Mouse (Mus musculus): ENCODE measurements at regions not wholly inside any gene's neighbourhood (a gene's known extent, or its start where the extent isn't known, plus 50 kb on each side); places are given as distances from the start of the nearest gene placed in this dataset.
A peak's percentile ranks its signal among the peaks of the same experiment; 100 is the strongest.

GRCm38 (mm10) chr4:62775005-62775609 lies 190.3 kb upstream of the Zfp618 start:
- TF ChIP-seq POLR2A (IDR thresholded peaks at IDR 0.05; ENCODE audit: low read depth, low read length) = no peak
- no peak for TF ChIP-seq CTCF (IDR thresholded peaks at IDR 0.05; ENCODE audit: extremely low read depth, insufficient read length, insufficient replicate concordance, low read depth, low read length)
- no peaks in the 10 kb centered on the region for H3K27me3 ChIP-seq (ENCODE audit: control insufficient read depth, insufficient read depth, low read length)
- WGBS = 69% methylated on average over 10 of the region's 10 CpGs

DNA sequence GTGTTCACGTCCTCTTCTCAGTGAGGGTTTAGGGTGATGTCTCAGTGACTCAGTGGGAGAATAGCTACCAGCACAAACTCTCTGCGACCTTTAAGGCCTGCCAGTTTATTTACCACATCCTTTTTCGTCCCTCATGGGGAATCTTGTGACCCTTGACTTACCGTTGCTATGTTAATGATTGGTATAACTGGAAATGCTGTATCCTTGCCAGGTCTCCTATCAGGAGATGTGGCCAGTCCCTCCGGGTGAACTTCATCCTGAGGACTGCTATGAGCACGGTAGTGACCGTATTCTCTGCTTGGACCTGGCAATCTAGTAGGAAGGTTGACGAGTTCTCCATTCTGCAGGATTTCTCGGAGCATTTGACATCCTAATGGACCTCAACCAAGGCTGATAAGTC lies 188.5 kb upstream of the Zfp618 start:
- no peaks in the 10 kb centered on the region; the same call in 1 of the 2 replicates for H3K27me3 ChIP-seq (ENCODE audit: control insufficient read depth, insufficient read depth, low read length)
- H3K4me1 ChIP-seq (ENCODE audit: control insufficient read depth, insufficient read depth, insufficient read length, low read length) = no peaks in the 10 kb centered on the region
- no peak for TF ChIP-seq POLR2A (IDR thresholded peaks at IDR 0.05; ENCODE audit: low read depth, low read length)
- no peak for TF ChIP-seq CTCF (IDR thresholded peaks at IDR 0.05; ENCODE audit: extremely low read depth, insufficient read length, insufficient replicate concordance, low read depth, low read length)
- H3K4me3 ChIP-seq (ENCODE audit: low read depth, low read length) = no peak overlapping the region
- 70% methylated on average over 9 of the region's 9 CpGs for WGBS
- H3K27ac ChIP-seq (ENCODE audit: insufficient read depth, low read depth, low read length) = no peak overlapping the region
- H3K36me3 ChIP-seq (ENCODE audit: control insufficient read depth, insufficient read depth, low read length) = no peaks in the 10 kb centered on the region

More at GRCm38 (mm10) chr4:62775005-62775609, 190.3 kb upstream of the Zfp618 start:
- Histone ChIP-seq H3K4me3 (ENCODE audit: low read depth, low read length) (no peak overlapping the region), H3K27ac (ENCODE audit: insufficient read depth, low read depth, low read length) (no peak overlapping the region), H3K4me1 (ENCODE audit: control insufficient read depth, insufficient read depth, insufficient read length, low read length) (no peaks in the 10 kb centered on the region), H3K36me3 (ENCODE audit: control insufficient read depth, insufficient read depth, low read length) (no peaks in the 10 kb centered on the region)

GRCm38 (mm10) chr4:62777436-62777835 lies 187.9 kb upstream of the Zfp618 start:
- Histone ChIP-seq H3K4me3 (ENCODE audit: low read depth, low read length) (no peak overlapping the region), H3K4me1 (ENCODE audit: control insufficient read depth, insufficient read depth, insufficient read length, low read length) (no peaks in the 10 kb centered on the region), H3K27ac (ENCODE audit: insufficient read depth, low read depth, low read length) (no peak overlapping the region), H3K27me3 (ENCODE audit: control insufficient read depth, insufficient read depth, low read length) (no peaks in the 10 kb centered on the region; the same call in 1 of the 2 replicates), H3K36me3 (ENCODE audit: control insufficient read depth, insufficient read depth, low read length) (no peaks in the 10 kb centered on the region)
- WGBS = 65% methylated on average over 7 of the region's 7 CpGs
- TF ChIP-seq CTCF (IDR thresholded peaks at IDR 0.05; ENCODE audit: extremely low read depth, insufficient read length, insufficient replicate concordance, low read depth, low read length) (no peak), POLR2A (IDR thresholded peaks at IDR 0.05; ENCODE audit: low read depth, low read length) (no peak)

DNA sequence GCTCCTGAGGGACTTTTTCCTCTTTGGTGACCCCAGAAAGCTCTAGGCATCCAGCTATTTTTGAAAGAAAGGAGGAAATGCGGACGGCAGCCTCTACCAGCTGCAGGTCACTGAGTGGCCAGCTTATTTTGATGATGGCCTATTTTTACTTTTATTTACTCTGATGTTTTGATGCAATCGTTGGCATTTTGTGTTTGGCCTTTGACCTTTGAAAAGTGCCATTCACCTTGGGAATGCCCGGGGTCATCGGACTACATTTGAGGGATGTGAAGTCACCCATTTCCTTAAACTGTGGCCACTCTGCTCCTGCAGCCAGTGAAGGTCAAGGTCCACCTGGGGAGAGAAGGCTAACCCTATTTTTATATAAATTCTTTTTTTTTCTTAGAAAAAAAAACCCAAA lies 186.8 kb upstream of the Zfp618 start:
- Histone ChIP-seq H3K27ac (ENCODE audit: insufficient read depth, low read depth, low read length) (no peak overlapping the region), H3K36me3 (ENCODE audit: control insufficient read depth, insufficient read depth, low read length) (no peaks in the 10 kb centered on the region), H3K4me3 (ENCODE audit: low read depth, low read length) (no peak overlapping the region), H3K27me3 (ENCODE audit: control insufficient read depth, insufficient read depth, low read length) (no peaks in the 10 kb centered on the region; the same call in 1 of the 2 replicates), H3K4me1 (ENCODE audit: control insufficient read depth, insufficient read depth, insufficient read length, low read length) (no peaks in the 10 kb centered on the region)
- TF ChIP-seq CTCF (IDR thresholded peaks at IDR 0.05; ENCODE audit: extremely low read depth, insufficient read length, insufficient replicate concordance, low read depth, low read length) = no peak
- no peak for TF ChIP-seq POLR2A (IDR thresholded peaks at IDR 0.05; ENCODE audit: low read depth, low read length)
- WGBS = 76% methylated on average over 5 of the region's 5 CpGs

- Histone ChIP-seq H3K27me3 (ENCODE audit: control insufficient read depth, insufficient read depth, low read length) (no peaks in the 10 kb centered on the region; the same call in 1 of the 2 replicates), H3K36me3 (ENCODE audit: control insufficient read depth, insufficient read depth, low read length) (no peaks in the 10 kb centered on the region), H3K4me1 (ENCODE audit: control insufficient read depth, insufficient read depth, insufficient read length, low read length) (no peaks in the 10 kb centered on the region), H3K27ac (ENCODE audit: insufficient read depth, low read depth, low read length) (no peak overlapping the region), H3K4me3 (ENCODE audit: low read depth, low read length) (peak overlapping the region; percentile 47)
- WGBS = 2% methylated on average over 15 of the region's 15 CpGs
- peak; percentile 91; the same call in 1 of the 2 replicates for TF ChIP-seq CTCF (IDR thresholded peaks at IDR 0.05; ENCODE audit: extremely low read depth, insufficient read length, insufficient replicate concordance, low read depth, low read length)
- no peak for TF ChIP-seq POLR2A (IDR thresholded peaks at IDR 0.05; ENCODE audit: low read depth, low read length)
These were observed 185.0 kb upstream of the Zfp618 start for GRCm38 (mm10) chr4:62780409-62780808.

GRCm38 (mm10) chr4:62780837-62781236 lies 184.5 kb upstream of the Zfp618 start:
- peak overlapping the region; percentile 47 for H3K4me3 ChIP-seq (ENCODE audit: low read depth, low read length)

DNA sequence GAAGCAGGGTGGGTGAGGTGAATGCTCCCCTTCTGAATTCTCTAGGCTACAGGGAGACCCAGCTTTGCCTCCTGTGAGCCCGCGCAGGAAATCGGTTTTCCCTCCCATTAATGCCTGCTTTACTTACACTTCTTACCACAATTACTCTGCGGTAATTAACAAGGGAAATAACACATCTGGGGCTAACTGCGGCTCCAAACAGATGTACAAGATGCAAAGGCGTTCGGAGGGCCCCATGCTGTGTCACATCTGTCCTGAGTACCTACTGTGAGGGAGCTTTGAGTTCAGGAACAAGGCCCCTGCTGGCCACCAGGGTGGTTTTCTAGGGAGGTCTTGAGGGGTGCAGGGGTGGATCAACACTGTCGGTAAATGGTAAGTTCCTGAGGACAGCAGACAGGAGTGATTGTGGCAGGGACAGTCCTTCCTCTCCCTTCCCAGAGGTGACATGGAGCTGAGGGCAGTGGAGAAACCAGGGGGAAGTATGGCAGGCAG lies 184.0 kb upstream of the Zfp618 start:
- TF ChIP-seq POLR2A (IDR thresholded peaks at IDR 0.05; ENCODE audit: low read depth, low read length) (no peak), CTCF (IDR thresholded peaks at IDR 0.05; ENCODE audit: extremely low read depth, insufficient read length, insufficient replicate concordance, low read depth, low read length) (no peak)
- Histone ChIP-seq H3K4me1 (ENCODE audit: control insufficient read depth, insufficient read depth, insufficient read length, low read length) (no peaks in the 10 kb centered on the region), H3K27me3 (ENCODE audit: control insufficient read depth, insufficient read depth, low read length) (no peaks in the 10 kb centered on the region; the same call in 1 of the 2 replicates), H3K36me3 (ENCODE audit: control insufficient read depth, insufficient read depth, low read length) (no peaks in the 10 kb centered on the region), H3K4me3 (ENCODE audit: low read depth, low read length) (no peak overlapping the region), H3K27ac (ENCODE audit: insufficient read depth, low read depth, low read length) (no peak overlapping the region)
- 61% methylated on average over 8 of the region's 8 CpGs for WGBS

More at GRCm38 (mm10) chr4:62780837-62781236, 184.5 kb upstream of the Zfp618 start:
- H3K27me3 ChIP-seq (ENCODE audit: control insufficient read depth, insufficient read depth, low read length) = no peaks in the 10 kb centered on the region; the same call in 1 of the 2 replicates
- TF ChIP-seq POLR2A (IDR thresholded peaks at IDR 0.05; ENCODE audit: low read depth, low read length) (no peak), CTCF (IDR thresholded peaks at IDR 0.05; ENCODE audit: extremely low read depth, insufficient read length, insufficient replicate concordance, low read depth, low read length) (no peak)
- no peaks in the 10 kb centered on the region for H3K4me1 ChIP-seq (ENCODE audit: control insufficient read depth, insufficient read depth, insufficient read length, low read length)
- WGBS = 42% methylated on average over 11 of the region's 11 CpGs
- H3K27ac ChIP-seq (ENCODE audit: insufficient read depth, low read depth, low read length) = no peak overlapping the region
- no peaks in the 10 kb centered on the region for H3K36me3 ChIP-seq (ENCODE audit: control insufficient read depth, insufficient read depth, low read length)

Measured in small intestine, adult 2 months (tissue).